Mouse (Mus musculus) G1E (cell line): ENCODE measurements around the gene Ccdc144b.

ENCODE experiments used
- CTCF ChIP-seq: IDR thresholded peaks from 2 replicates; pipeline ENCODE4 v1.5.1; 2012; ENCODE audit warnings: low read depth, low read length, inconsistent platforms, mixed read lengths
- GATA1 ChIP-seq: IDR thresholded peaks from 2 replicates; pipeline ENCODE4 v1.6.1; 2012; ENCODE audit warnings: borderline replicate concordance, low read length, inconsistent platforms, mixed read lengths
- TAL1 ChIP-seq: conservative IDR thresholded peaks from 2 replicates; pipeline ENCODE4 v1.6.1; 2012; ENCODE audit warnings: low read depth, low read length, inconsistent platforms, mixed read lengths

GRCm38 (mm10) chr3:36083381-36083780 is 30.0 kb upstream of the Ccdc144b start:
- TF ChIP-seq CTCF = no peak
- no peak for TF ChIP-seq GATA1
- no peak for TF ChIP-seq TAL1
